Mouse (Mus musculus) cerebellum, adult 11 months (tissue): ENCODE measurements around the gene Otulin.
A peak's percentile ranks its signal among the peaks of the same experiment; 100 is the strongest.

Experiments
- DNase-seq: peaks from one replicate; pipeline ENCODE4 v3.0.0; 2022

Otulin gene

GRCm38 (mm10) chr15:27612533-27613221, 17.8 kb downstream of the Otulin start:
- peak; percentile 66 for DNase-seq

- DNase-seq, result no peak
Observed at GRCm38 (mm10) chr15:27609554-27609953, 20.9 kb downstream of the Otulin start.

GRCm38 (mm10) chr15:27605252-27605651, 25.2 kb downstream of the Otulin start:
- no peak for DNase-seq

GRCm38 (mm10) chr15:27604558-27604957, 25.9 kb downstream of the Otulin start:
- DNase-seq, result no peak

GRCm38 (mm10) chr15:27600524-27600923, 30.0 kb downstream of the Otulin start:
- DNase-seq, result no peak

- no peak for DNase-seq
Observed at GRCm38 (mm10) chr15:27598786-27599385, 31.6 kb downstream of the Otulin start.

GRCm38 (mm10) chr15:27597516-27597915, 33.0 kb downstream of the Otulin start:
- DNase-seq, result no peak

- DNase-seq, result no peak
Observed at GRCm38 (mm10) chr15:27596463-27597140, 33.9 kb downstream of the Otulin start.

DNA sequence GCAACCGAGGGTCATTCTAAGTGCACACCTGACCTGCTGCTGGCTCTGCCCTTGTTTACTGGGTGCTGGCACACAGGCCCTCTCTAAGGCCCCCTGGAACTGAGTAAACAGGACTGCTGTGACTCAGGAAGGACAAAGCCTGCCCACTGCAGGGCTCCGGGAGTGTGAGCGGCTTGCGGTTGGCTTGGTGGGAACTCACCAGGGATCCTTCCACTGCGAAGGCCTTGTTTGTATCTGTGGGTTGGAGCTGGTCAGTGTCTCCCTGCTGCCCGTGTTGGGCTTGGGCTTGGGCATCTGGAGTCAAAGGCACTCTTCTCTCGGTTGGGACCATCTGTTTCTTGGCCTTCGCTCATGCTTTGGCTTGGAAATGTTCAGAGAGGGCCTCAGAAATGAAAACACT, 34.9 kb downstream of the Otulin start:
- DNase-seq, result no peak

DNA sequence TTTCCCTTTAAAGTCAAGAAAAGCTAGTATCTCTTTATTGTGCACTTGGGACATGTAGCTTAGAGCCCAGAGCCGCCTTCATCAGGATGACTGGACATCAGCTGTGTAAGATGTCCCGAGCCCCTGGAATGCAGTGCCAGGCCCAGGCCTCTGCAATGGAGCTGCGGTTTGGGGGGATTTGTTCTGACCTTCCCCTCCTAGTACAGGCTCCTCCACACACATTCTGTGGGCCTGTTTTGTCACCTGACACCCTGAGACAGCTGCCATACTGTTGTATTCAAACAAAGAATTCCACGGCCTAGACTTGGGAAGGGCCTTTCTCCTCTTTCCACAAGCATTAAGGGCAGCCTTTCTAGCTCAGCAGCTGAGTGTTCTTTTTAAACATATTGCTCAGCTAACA, 35.5 kb downstream of the Otulin start:
- no peak for DNase-seq

DNA sequence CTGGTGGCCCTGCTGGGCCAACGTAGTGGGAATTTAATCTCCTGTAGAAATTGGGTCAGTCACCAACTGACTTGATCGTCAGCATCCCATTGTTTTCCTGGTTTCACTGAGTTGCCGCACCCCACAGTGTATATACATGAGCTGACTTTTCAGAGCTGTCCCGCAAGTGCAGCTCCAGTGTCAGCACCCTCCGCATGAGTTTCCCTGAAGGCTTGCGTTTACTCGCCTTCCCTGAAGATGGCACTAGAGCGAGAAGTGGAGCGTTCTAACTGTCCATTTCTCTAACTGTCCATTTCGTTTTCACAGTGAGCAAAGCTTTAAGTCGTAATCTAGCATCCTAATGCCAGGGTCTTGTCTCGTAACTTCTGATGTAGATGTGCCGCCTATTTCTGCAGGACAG, 36.8 kb downstream of the Otulin start:
- no peak for DNase-seq

- DNase-seq, result no peak
Observed at GRCm38 (mm10) chr15:27592620-27593320, 37.7 kb downstream of the Otulin start.

GRCm38 (mm10) chr15:27590812-27591211, 39.7 kb downstream of the Otulin start:
- DNase-seq, result no peak

DNA sequence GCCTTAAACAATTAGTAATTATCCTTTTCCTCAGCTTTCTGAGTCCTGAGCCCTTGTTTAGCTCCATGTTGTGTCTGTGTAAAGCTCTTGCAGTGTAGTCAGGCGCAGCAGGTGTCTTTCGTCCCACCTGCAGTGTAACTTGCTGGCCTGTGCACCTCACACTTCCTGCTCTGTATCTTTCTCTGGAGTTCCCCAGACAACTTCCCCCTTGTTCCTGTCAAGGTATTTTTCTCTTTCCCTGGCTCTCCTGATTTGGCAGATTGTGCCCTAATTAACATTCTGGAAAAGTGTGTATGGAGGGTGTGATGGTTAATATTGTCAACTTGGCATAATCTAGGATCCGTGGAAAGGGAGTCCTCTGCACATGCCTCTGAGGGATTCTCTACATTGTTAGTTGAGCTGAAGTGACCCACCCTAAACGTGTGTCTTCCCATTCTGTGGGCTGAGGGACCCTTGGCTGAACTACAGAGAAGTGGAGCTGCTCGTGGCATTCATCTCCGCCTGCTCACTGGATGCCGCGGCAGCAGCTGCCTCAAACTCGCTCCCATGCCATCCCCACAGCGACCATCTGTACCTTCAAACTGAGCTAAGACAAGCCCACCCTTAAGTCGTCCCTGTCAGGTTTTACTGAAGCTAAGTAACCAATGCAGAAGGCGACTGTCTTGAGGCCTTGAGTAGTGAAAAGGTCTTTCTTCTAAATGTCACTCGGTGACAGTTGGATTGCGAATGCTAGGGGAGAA, 42.2 kb downstream of the Otulin start:
- DNase-seq, result no peak

- DNase-seq, result no peak
Observed at GRCm38 (mm10) chr15:27586093-27586480, 44.4 kb downstream of the Otulin start.

DNA sequence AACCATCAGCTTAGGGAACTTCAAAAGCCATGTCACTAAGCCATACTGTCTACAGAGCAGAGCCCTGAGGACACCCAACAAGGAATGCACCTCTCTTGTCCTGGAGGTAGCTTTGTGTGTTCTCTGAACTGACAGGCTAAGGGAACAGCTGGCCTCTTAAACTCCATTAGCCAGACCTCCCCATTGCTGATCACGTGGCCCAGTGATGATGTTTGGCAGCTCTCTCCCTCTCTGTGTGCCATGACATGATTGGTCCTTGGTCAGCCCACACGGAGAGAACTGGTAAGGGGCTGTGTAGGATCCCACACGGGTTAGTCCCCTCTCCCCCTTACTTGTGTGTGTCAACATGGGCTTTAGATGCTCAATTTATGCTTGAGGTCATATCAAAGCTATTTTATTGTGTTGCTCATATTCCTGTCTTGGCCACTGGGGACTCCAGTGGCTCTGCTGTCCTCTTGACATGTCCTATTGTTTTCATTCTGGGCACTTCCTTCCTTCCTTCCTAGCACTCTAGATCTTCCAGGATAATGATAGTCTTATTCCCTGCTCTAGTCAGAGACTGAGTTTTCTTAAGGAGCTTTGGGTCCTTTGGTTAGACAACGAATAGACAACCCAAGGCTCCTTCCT, 44.9 kb downstream of the Otulin start:
- no peak for DNase-seq

DNA sequence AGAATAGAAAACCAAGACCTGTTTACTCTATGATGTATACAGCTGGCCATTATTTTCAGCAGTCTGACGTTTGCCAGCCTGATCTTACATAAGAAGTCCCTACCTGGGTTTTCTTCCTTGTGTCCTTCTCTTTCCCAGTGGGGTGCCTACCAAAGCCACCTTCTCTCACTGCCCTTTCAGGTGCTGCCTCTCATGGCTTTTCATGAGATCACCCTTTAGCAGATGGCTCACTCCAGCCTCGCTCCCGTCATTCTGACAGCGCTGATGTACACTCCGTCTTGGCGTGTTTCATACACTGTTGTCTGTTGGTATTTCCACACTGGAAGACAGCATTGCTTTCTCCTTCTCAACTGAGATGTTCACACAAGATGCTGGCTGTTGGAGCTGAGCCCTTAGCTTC, 46.9 kb downstream of the Otulin start:
- no peak for DNase-seq

- peak; percentile 56 for DNase-seq
Observed at GRCm38 (mm10) chr15:27583042-27583441, 47.5 kb downstream of the Otulin start.

DNA sequence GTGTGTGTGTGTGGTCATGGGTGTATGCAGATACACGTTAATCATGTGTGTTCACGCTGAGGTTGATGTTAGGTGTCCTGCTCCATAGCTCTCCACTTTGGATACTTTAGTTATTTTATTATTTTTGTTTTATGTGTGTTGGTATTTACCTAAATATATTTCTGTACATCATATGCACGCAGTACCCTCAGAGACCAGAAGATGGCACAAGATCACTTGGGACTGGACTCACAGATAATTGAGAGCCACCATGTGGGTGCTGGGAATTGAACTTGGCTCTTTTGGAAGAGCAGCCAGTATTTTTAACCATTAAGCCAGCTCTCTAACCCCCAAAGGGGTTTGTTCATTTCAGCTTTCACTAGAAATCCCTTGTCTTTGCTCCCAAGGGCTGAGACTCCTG, 48.1 kb downstream of the Otulin start:
- no peak for DNase-seq

DNA sequence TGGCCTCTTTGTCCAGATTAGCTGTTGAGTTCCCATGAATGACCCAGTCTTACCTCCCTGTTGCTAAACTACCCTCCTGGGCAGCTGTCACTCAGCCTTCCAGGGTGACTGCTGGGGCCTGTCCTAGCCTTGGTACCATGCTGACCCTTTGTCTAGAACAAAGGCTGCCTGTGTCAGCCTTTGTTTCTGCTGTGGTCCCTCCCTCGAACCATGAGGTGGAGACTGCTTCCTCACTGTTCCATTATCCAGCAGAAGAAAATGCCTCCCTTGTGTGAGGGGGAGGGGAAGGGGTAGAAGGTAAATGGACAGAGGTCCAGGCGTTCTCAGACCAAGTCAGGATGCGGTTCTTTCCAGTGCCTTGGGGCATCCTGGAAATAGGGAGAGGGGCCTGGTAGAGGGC, 48.9 kb downstream of the Otulin start:
- DNase-seq, result no peak

- DNase-seq, result no peak
Observed at GRCm38 (mm10) chr15:27580771-27581170, 49.7 kb downstream of the Otulin start.

GRCm38 (mm10) chr15:27579853-27580252, 50.6 kb downstream of the Otulin start:
- no peak for DNase-seq
